Mouse (Mus musculus): Measurements from ENCODE around the gene Hspa1l. TPM values are rescaled to one million over a fixed set of nuclear protein-coding genes. Genes with fewer than 3 reads are reported as not detected.

The Hspa1l gene
- polyA plus RNA-seq, 1 experiment from 2014 or later = 4.2 TPM

- H3K27ac ChIP-seq (ENCODE audit: low read length) = no peak overlapping the region
- H3K9ac ChIP-seq (ENCODE audit: low read length) = no peak overlapping the region
Observed at GRCm38 (mm10) chr17:34934031-34934430, 38.5 kb upstream of the Hspa1l start.

GRCm38 (mm10) chr17:34934830-34935229 lies 37.7 kb upstream of the Hspa1l start:
- 42% methylated on average over 8 of the region's 8 CpGs for WGBS
- no peak overlapping the region for H3K9ac ChIP-seq (ENCODE audit: low read length)
- H3K27me3 ChIP-seq (ENCODE audit: control insufficient read depth, insufficient read depth, low read length) = no peaks in the 10 kb centered on the region
- no peak for ATAC-seq (replicated peaks; ENCODE audit: extremely low read depth, insufficient read depth, low FRiP score)
- 0 out of 2 replicates have a peak, but pooled peaks cover 7% of the 10 kb centered on the region for H3K4me1 ChIP-seq (ENCODE audit: control insufficient read depth, insufficient read depth, low read length)
- no peaks in the 10 kb centered on the region for H3K9me3 ChIP-seq (replicated peaks; ENCODE audit: control insufficient read depth, low read length)
- H3K27ac ChIP-seq (ENCODE audit: low read length) = no peak overlapping the region
- no peak overlapping the region for H3K4me3 ChIP-seq (ENCODE audit: low read length)
- H3K36me3 ChIP-seq (ENCODE audit: control insufficient read depth, insufficient read depth) = 0 out of 2 replicates have a peak, but pooled peaks cover 3% of the 10 kb centered on the region
- no peak overlapping the region for H3K4me2 ChIP-seq (ENCODE audit: low read depth, low read length)

More at GRCm38 (mm10) chr17:34934031-34934430, 38.5 kb upstream of the Hspa1l start:
- no peak for ATAC-seq (replicated peaks; ENCODE audit: extremely low read depth, insufficient read depth, low FRiP score)
- 0 out of 2 replicates have a peak, but pooled peaks cover 3% of the 10 kb centered on the region for H3K36me3 ChIP-seq (ENCODE audit: control insufficient read depth, insufficient read depth)
- 76% methylated on average over 24 of the region's 24 CpGs for WGBS
- 0 out of 2 replicates have a peak overlapping the region, but pooled peaks have one; percentile 9 for H3K4me2 ChIP-seq (ENCODE audit: low read depth, low read length)
- 0 out of 2 replicates have a peak, but pooled peaks cover 7% of the 10 kb centered on the region for H3K4me1 ChIP-seq (ENCODE audit: control insufficient read depth, insufficient read depth, low read length)
- H3K9me3 ChIP-seq (replicated peaks; ENCODE audit: control insufficient read depth, low read length) = no peaks in the 10 kb centered on the region
- H3K27me3 ChIP-seq (ENCODE audit: control insufficient read depth, insufficient read depth, low read length) = no peaks in the 10 kb centered on the region
- no peak overlapping the region for H3K4me3 ChIP-seq (ENCODE audit: low read length)

- H3K9me3 ChIP-seq (replicated peaks; ENCODE audit: control insufficient read depth, low read length) = no peaks in the 10 kb centered on the region
- 82% methylated on average over 6 of the region's 6 CpGs for WGBS
- H3K4me1 ChIP-seq (ENCODE audit: control insufficient read depth, insufficient read depth, low read length) = peaks cover 6% of the 10 kb centered on the region
- H3K27me3 ChIP-seq (ENCODE audit: control insufficient read depth, insufficient read depth, low read length) = no peaks in the 10 kb centered on the region
- no peak overlapping the region for H3K9ac ChIP-seq (ENCODE audit: low read length)
- 0 out of 2 replicates have a peak, but pooled peaks cover 3% of the 10 kb centered on the region for H3K36me3 ChIP-seq (ENCODE audit: control insufficient read depth, insufficient read depth)
- ATAC-seq (replicated peaks; ENCODE audit: extremely low read depth, insufficient read depth, low FRiP score) = no peak
- no peak overlapping the region for H3K4me2 ChIP-seq (ENCODE audit: low read depth, low read length)
- H3K27ac ChIP-seq (ENCODE audit: low read length) = no peak overlapping the region
- no peak overlapping the region for H3K4me3 ChIP-seq (ENCODE audit: low read length)
Observed at GRCm38 (mm10) chr17:34937960-34938505, 34.5 kb upstream of the Hspa1l start.

GRCm38 (mm10) chr17:34941344-34942041 lies 31.0 kb upstream of the Hspa1l start:
- 11% methylated on average over 15 of the region's 15 CpGs for WGBS
- peak overlapping the region; percentile 66 for H3K27ac ChIP-seq (ENCODE audit: low read length)
- H3K9ac ChIP-seq (ENCODE audit: low read length) = peak overlapping the region; percentile 56
- peaks cover 6% of the 10 kb centered on the region for H3K4me1 ChIP-seq (ENCODE audit: control insufficient read depth, insufficient read depth, low read length)
- H3K9me3 ChIP-seq (replicated peaks; ENCODE audit: control insufficient read depth, low read length) = no peaks in the 10 kb centered on the region
- no peaks in the 10 kb centered on the region for H3K27me3 ChIP-seq (ENCODE audit: control insufficient read depth, insufficient read depth, low read length)
- peak; percentile 28; the same call in 1 of the 2 replicates for ATAC-seq (replicated peaks; ENCODE audit: extremely low read depth, insufficient read depth, low FRiP score)
- peak overlapping the region; percentile 65 for H3K4me2 ChIP-seq (ENCODE audit: low read depth, low read length)
- peak overlapping the region; percentile 47 for H3K4me3 ChIP-seq (ENCODE audit: low read length)
- H3K36me3 ChIP-seq (ENCODE audit: control insufficient read depth, insufficient read depth) = no peaks in the 10 kb centered on the region

- no peaks in the 10 kb centered on the region for H3K36me3 ChIP-seq (ENCODE audit: control insufficient read depth, insufficient read depth)
- no peak overlapping the region for H3K9ac ChIP-seq (ENCODE audit: low read length)
- no peaks in the 10 kb centered on the region for H3K27me3 ChIP-seq (ENCODE audit: control insufficient read depth, insufficient read depth, low read length)
- no peak for ATAC-seq (replicated peaks; ENCODE audit: extremely low read depth, insufficient read depth, low FRiP score)
- H3K27ac ChIP-seq (ENCODE audit: low read length) = no peak overlapping the region
- H3K4me3 ChIP-seq (ENCODE audit: low read length) = no peak overlapping the region
- H3K4me2 ChIP-seq (ENCODE audit: low read depth, low read length) = no peak overlapping the region
- peaks cover 6% of the 10 kb centered on the region for H3K4me1 ChIP-seq (ENCODE audit: control insufficient read depth, insufficient read depth, low read length)
- WGBS = 77% methylated on average over 4 of the region's 4 CpGs
- no peaks in the 10 kb centered on the region for H3K9me3 ChIP-seq (replicated peaks; ENCODE audit: control insufficient read depth, low read length)
Observed at GRCm38 (mm10) chr17:34943128-34943815, 29.2 kb upstream of the Hspa1l start.

GRCm38 (mm10) chr17:34944362-34944761 lies 28.1 kb upstream of the Hspa1l start:
- no peak for ATAC-seq (replicated peaks; ENCODE audit: extremely low read depth, insufficient read depth, low FRiP score)
- Histone ChIP-seq H3K9ac (ENCODE audit: low read length) (no peak overlapping the region), H3K9me3 (replicated peaks; ENCODE audit: control insufficient read depth, low read length) (no peaks in the 10 kb centered on the region)

GRCm38 (mm10) chr17:34946486-34947140 lies 25.9 kb upstream of the Hspa1l start:
- Histone ChIP-seq H3K9me3 (replicated peaks; ENCODE audit: control insufficient read depth, low read length) (no peaks in the 10 kb centered on the region), H3K4me2 (ENCODE audit: low read depth, low read length) (no peak overlapping the region), H3K4me1 (ENCODE audit: control insufficient read depth, insufficient read depth, low read length) (peaks cover 13% of the 10 kb centered on the region), H3K9ac (ENCODE audit: low read length) (no peak overlapping the region), H3K27me3 (ENCODE audit: control insufficient read depth, insufficient read depth, low read length) (no peaks in the 10 kb centered on the region), H3K4me3 (ENCODE audit: low read length) (no peak overlapping the region), H3K27ac (ENCODE audit: low read length) (no peak overlapping the region), H3K36me3 (ENCODE audit: control insufficient read depth, insufficient read depth) (peaks cover 12% of the 10 kb centered on the region)
- ATAC-seq (replicated peaks; ENCODE audit: extremely low read depth, insufficient read depth, low FRiP score) = no peak
- 86% methylated on average over 5 of the region's 5 CpGs for WGBS

More at GRCm38 (mm10) chr17:34944362-34944761, 28.1 kb upstream of the Hspa1l start:
- H3K27me3 ChIP-seq (ENCODE audit: control insufficient read depth, insufficient read depth, low read length) = no peaks in the 10 kb centered on the region
- H3K27ac ChIP-seq (ENCODE audit: low read length) = no peak overlapping the region
- no peak overlapping the region for H3K4me2 ChIP-seq (ENCODE audit: low read depth, low read length)
- peaks cover 6% of the 10 kb centered on the region for H3K4me1 ChIP-seq (ENCODE audit: control insufficient read depth, insufficient read depth, low read length)
- H3K4me3 ChIP-seq (ENCODE audit: low read length) = no peak overlapping the region
- peaks cover under 1% of the 10 kb centered on the region; the same call in 1 of the 2 replicates for H3K36me3 ChIP-seq (ENCODE audit: control insufficient read depth, insufficient read depth)

- no peaks in the 10 kb centered on the region for H3K27me3 ChIP-seq (ENCODE audit: control insufficient read depth, insufficient read depth, low read length)
- H3K9ac ChIP-seq (ENCODE audit: low read length) = no peak overlapping the region
- 24% methylated on average over 8 of the region's 8 CpGs for WGBS
- no peaks in the 10 kb centered on the region for H3K9me3 ChIP-seq (replicated peaks; ENCODE audit: control insufficient read depth, low read length)
- H3K36me3 ChIP-seq (ENCODE audit: control insufficient read depth, insufficient read depth) = peaks cover 12% of the 10 kb centered on the region
- no peak overlapping the region for H3K4me3 ChIP-seq (ENCODE audit: low read length)
- no peak for ATAC-seq (replicated peaks; ENCODE audit: extremely low read depth, insufficient read depth, low FRiP score)
- H3K27ac ChIP-seq (ENCODE audit: low read length) = no peak overlapping the region
- H3K4me1 ChIP-seq (ENCODE audit: control insufficient read depth, insufficient read depth, low read length) = peaks cover 10% of the 10 kb centered on the region
- no peak overlapping the region for H3K4me2 ChIP-seq (ENCODE audit: low read depth, low read length)
Observed at GRCm38 (mm10) chr17:34947606-34948005, 24.9 kb upstream of the Hspa1l start.

Data from heart, embryonic 16.5 days (tissue).